Mouse (Mus musculus): ENCODE data around the gene Agbl4. TPM values are rescaled to one million over a fixed set of nuclear protein-coding genes. Genes with fewer than 3 reads are reported as not detected.

Gene Agbl4
- polyA plus RNA-seq, 1 experiment = not detected

DNA sequence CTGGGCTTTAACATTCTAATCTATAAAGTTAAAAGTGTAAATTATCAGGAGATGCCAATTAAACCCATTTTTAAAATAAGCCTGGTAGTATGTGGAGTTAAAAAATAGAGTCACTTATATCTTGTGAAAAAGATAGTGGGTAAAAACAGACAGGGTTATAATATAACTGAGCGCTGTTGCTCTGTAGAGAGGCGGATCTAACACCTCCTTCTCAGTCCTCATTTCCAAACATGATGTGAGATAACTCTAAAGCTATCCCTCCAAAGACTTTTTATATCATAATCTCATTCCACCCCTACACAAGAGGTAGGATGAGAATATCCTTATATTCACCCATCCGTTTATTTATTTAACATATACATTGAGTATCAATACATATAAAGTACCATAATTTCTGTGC, 669.9 kb downstream of the Agbl4 start:
- no peak for TF ChIP-seq GATA1 (IDR thresholded peaks at IDR 0.05; ENCODE audit: low read length)
- no peak for TF ChIP-seq TAL1 (IDR thresholded peaks at IDR 0.05; ENCODE audit: low read length)
- Histone ChIP-seq H3K27me3 (ENCODE audit: control insufficient read depth) (no peaks in the 10 kb centered on the region), H3K9me3 (ENCODE audit: control insufficient read depth, low read length) (no peaks in the 10 kb centered on the region), H3K36me3 (ENCODE audit: control insufficient read depth) (no peaks in the 10 kb centered on the region), H3K4me1 (ENCODE audit: control insufficient read depth) (no peaks in the 10 kb centered on the region), H3K4me3 (replicated peaks) (no peak overlapping the region)

DNA sequence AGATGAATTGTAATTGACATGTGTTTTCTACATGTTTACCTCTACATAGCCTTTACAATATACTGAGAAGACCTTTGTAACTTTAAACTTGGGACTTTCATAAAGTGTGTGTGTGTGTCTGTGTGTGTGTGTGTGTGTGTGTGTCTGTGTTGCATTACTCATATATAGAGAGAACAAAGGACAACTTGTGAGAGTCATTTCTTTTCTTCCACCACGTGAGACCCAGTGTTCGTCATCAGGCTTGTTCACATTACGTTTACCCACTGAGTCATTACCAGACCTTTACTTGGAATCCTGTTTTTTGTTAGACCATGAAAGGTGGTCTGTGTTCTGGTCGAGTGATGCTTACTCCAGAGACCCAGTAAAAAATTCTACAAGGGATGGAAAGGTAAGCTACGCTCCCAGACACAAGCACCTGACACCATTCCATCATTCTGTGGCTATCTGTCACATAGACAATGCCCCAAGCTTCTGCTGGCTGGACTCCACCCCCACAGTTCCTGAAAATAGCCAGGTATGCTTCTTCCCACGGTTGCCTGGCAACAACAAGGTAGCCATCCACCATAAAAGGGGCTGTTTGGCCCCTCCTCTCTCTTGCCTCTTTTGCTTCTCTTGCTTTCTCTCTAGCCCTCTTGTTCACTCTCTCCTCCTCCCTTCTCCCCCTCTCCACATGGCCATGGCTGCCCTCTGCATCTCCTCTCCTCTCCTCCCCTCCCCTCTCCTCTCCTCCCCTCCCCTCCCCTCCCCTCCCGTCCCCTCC, 676.5 kb downstream of the Agbl4 start:
- TF ChIP-seq GATA1 (IDR thresholded peaks at IDR 0.05; ENCODE audit: low read length) (no peak), TAL1 (IDR thresholded peaks at IDR 0.05; ENCODE audit: low read length) (no peak)
- H3K36me3 ChIP-seq (ENCODE audit: control insufficient read depth) = no peaks in the 10 kb centered on the region
- no peak overlapping the region for H3K4me3 ChIP-seq (replicated peaks)
- H3K9me3 ChIP-seq (ENCODE audit: control insufficient read depth, low read length) = peaks cover 5% of the 10 kb centered on the region; the same call in 1 of the 2 replicates
- no peaks in the 10 kb centered on the region for H3K4me1 ChIP-seq (ENCODE audit: control insufficient read depth)
- H3K27me3 ChIP-seq (ENCODE audit: control insufficient read depth) = no peaks in the 10 kb centered on the region

DNA sequence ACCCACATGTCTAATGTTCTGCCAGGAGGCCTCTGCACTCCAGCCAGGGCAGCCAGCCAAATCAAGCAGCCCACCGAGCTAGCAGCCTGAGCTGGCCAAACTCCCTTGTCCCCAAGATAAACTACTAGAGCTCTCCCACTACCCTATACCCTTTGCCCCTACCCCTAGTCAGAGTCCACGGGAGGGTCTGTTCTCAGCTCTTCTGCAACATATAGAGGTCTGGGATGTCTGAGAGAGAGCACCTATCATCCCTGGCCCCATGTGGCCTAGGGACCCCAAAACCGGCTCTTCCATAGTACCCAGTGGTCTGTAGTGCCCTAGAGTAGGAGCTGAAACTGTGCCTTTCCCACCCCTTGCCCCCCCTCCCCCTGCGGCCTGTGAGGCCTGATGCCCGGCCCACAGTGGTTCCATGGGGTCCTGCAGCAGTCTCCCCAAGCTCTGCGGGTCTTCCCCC, 677.3 kb downstream of the Agbl4 start:
- H3K4me1 ChIP-seq (ENCODE audit: control insufficient read depth) = no peaks in the 10 kb centered on the region
- H3K36me3 ChIP-seq (ENCODE audit: control insufficient read depth) = no peaks in the 10 kb centered on the region
- no peaks in the 10 kb centered on the region for H3K27me3 ChIP-seq (ENCODE audit: control insufficient read depth)
- H3K4me3 ChIP-seq (replicated peaks) = no peak overlapping the region
- no peak for TF ChIP-seq GATA1 (IDR thresholded peaks at IDR 0.05; ENCODE audit: low read length)
- TF ChIP-seq TAL1 (IDR thresholded peaks at IDR 0.05; ENCODE audit: low read length) = no peak
- peaks cover 5% of the 10 kb centered on the region; the same call in 1 of the 2 replicates for H3K9me3 ChIP-seq (ENCODE audit: control insufficient read depth, low read length)

DNA sequence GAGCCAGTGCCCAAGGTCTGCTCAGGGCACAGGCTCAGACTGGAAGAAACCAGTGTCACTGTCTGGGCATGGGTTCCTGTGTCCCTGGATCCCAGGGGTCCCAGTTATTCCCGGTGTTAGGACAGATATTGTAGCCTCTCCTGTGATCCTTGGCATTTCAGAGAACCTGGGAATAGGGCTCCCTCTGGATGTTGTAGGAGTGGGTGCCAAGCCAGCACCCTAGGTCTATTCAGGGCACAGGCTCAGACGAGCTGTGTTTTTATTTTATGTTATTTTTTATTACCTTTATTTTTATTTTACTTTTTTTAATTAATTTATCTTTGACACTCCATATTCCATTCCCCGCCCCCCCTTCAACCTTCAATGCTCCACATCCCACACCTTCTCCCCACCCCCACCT, 680.3 kb downstream of the Agbl4 start:
- no peaks in the 10 kb centered on the region for H3K36me3 ChIP-seq (ENCODE audit: control insufficient read depth)
- H3K4me1 ChIP-seq (ENCODE audit: control insufficient read depth) = no peaks in the 10 kb centered on the region
- H3K27me3 ChIP-seq (ENCODE audit: control insufficient read depth) = no peaks in the 10 kb centered on the region
- peaks cover 5% of the 10 kb centered on the region; the same call in 1 of the 2 replicates for H3K9me3 ChIP-seq (ENCODE audit: control insufficient read depth, low read length)
- TF ChIP-seq GATA1 (IDR thresholded peaks at IDR 0.05; ENCODE audit: low read length) (no peak), TAL1 (IDR thresholded peaks at IDR 0.05; ENCODE audit: low read length) (no peak)
- no peak overlapping the region for H3K4me3 ChIP-seq (replicated peaks)

DNA sequence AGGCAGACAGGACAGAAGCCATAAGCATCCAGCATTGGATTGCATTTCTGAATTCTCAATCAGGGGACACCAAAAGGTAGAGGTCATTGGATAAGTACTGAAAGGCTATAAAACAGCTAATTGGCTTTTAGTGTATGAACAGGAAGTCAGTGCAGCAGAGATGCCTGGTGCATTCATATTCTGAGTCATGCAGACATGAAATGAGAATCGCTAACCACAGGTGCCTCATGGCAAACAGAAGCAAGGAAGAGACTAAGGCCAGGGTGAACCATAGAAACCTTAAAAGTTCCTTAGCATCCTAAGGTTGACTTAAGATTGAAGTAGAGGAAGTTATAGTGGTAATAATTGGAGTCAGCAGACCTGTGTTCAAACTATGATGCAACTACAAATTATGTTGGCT, 687.9 kb downstream of the Agbl4 start:
- H3K4me3 ChIP-seq (replicated peaks) = no peak overlapping the region

DNA sequence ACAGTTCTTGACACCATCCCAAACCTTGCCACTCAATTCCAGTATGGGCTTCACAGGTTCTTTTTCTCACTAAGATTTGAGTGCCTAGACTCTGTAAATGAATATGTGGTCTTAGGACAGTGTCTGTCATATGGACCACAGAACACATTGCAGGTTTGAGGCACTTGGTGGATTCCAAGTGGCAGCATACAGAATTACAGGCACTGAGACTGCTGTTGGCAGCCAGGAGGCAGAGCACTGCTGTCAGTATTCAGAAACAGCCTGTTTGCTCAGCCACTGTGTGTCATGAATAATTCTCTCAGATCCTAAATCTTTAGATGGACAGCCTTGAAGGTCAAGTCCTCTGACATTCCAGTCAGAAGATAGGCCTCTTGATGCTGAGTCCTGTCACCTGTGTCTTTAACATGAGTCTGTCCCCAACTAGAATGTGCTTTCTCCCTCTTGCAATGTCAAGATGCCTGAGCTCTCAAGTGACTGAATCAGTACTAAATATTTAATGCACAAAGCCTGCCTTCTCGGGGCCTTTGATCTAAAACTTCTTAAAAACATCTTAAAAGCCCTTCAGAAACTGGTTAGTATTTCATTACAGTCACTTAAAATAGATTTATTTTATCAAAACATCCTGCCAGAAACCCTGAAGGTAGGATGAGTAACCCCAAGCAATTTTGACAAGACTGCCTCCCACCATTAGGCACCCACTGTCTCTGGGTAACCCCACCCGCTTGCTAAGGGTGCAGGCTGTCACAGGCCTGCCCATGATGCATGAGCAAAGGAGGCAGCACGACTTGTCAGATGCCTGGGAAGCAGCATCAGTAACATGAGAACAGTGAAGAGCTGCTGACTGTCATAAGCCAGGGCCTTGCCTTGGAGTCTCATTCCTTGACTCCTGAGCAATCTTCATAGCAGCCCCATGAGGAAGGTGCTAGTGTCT, 739.0 kb downstream of the Agbl4 start:
- H3K4me1 ChIP-seq (ENCODE audit: control insufficient read depth) = no peaks in the 10 kb centered on the region
- no peak for TF ChIP-seq TAL1 (IDR thresholded peaks at IDR 0.05; ENCODE audit: low read length)
- no peak for TF ChIP-seq GATA1 (IDR thresholded peaks at IDR 0.05; ENCODE audit: low read length)
- no peak overlapping the region for H3K4me3 ChIP-seq (replicated peaks)
- no peaks in the 10 kb centered on the region for H3K36me3 ChIP-seq (ENCODE audit: control insufficient read depth)
- H3K27me3 ChIP-seq (ENCODE audit: control insufficient read depth) = no peaks in the 10 kb centered on the region
- H3K9me3 ChIP-seq (ENCODE audit: control insufficient read depth, low read length) = peaks cover 2% of the 10 kb centered on the region; the same call in 1 of the 2 replicates

More for the DNA sequence above, 687.9 kb downstream of the Agbl4 start:
- H3K36me3 ChIP-seq (ENCODE audit: control insufficient read depth) = no peaks in the 10 kb centered on the region
- TF ChIP-seq TAL1 (IDR thresholded peaks at IDR 0.05; ENCODE audit: low read length) (no peak), GATA1 (IDR thresholded peaks at IDR 0.05; ENCODE audit: low read length) (no peak)
- no peaks in the 10 kb centered on the region for H3K9me3 ChIP-seq (ENCODE audit: control insufficient read depth, low read length)
- H3K27me3 ChIP-seq (ENCODE audit: control insufficient read depth) = no peaks in the 10 kb centered on the region
- no peaks in the 10 kb centered on the region for H3K4me1 ChIP-seq (ENCODE audit: control insufficient read depth)

DNA sequence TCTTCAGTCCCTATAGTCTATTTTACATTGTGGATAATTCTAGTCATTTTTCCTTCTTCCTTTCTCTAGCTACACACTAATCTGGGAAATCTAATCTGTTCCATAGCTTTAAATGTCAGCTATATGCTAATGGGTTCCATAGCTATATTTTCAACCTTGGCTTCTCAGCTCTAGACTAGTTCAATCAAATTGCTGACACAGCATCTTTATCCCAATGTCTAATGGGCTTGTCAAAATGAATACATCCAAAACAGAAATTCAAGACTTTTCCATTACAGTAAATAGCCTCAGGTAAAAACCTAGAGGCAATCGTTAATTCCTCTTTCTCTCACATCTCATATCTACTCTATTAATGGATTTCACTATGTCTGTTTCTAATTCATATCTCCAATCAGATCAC, 750.3 kb downstream of the Agbl4 start:
- no peak for TF ChIP-seq TAL1 (IDR thresholded peaks at IDR 0.05; ENCODE audit: low read length)
- TF ChIP-seq GATA1 (IDR thresholded peaks at IDR 0.05; ENCODE audit: low read length) = no peak
- no peak overlapping the region for H3K4me3 ChIP-seq (replicated peaks)
- H3K27me3 ChIP-seq (ENCODE audit: control insufficient read depth) = no peaks in the 10 kb centered on the region
- no peaks in the 10 kb centered on the region for H3K9me3 ChIP-seq (ENCODE audit: control insufficient read depth, low read length)
- H3K4me1 ChIP-seq (ENCODE audit: control insufficient read depth) = no peaks in the 10 kb centered on the region
- H3K36me3 ChIP-seq (ENCODE audit: control insufficient read depth) = no peaks in the 10 kb centered on the region

DNA sequence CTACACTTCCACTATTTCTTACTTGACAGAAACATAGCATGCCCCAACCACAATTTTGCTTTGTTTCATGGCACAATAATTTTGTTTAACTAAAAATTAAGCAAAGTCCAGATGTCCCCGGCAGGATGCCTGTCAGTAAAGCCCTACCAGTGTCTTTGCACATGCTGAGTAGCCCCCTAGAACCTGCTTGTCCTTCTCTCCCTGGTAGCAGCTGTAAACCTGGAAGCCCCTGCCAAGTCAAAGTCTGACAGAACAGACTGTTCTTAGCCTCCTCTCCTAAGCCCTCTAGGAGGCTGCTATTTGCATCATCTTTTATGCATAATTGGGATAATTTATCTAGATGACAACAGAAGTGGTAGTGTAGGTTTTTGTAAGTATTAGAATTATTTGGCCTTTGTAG, 758.4 kb downstream of the Agbl4 start:
- TF ChIP-seq GATA1 (IDR thresholded peaks at IDR 0.05; ENCODE audit: low read length) = no peak
- TF ChIP-seq TAL1 (IDR thresholded peaks at IDR 0.05; ENCODE audit: low read length) = no peak
- Histone ChIP-seq H3K4me1 (ENCODE audit: control insufficient read depth) (no peaks in the 10 kb centered on the region), H3K9me3 (ENCODE audit: control insufficient read depth, low read length) (no peaks in the 10 kb centered on the region), H3K4me3 (replicated peaks) (no peak overlapping the region), H3K36me3 (ENCODE audit: control insufficient read depth) (no peaks in the 10 kb centered on the region), H3K27me3 (ENCODE audit: control insufficient read depth) (no peaks in the 10 kb centered on the region)

DNA sequence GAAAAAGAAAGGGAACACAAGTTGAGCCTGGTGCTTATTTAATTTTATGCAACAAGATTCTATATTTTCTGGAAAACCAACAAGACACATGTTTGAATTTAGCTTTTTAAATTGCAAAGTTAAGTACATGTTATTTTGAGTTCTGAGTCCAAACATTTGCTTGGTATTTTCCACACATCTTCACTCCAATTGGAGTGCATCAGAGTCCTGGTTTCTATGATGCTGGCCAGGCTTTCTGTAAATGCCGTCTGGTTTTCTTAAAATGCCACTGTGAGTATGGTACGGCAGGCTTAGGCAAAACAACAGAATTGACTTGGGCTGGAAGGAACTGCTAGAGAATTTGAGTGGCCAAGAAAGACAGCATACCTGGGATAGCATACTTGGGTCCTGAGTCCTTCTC, 784.0 kb downstream of the Agbl4 start:
- TF ChIP-seq GATA1 (IDR thresholded peaks at IDR 0.05; ENCODE audit: low read length) (no peak), TAL1 (IDR thresholded peaks at IDR 0.05; ENCODE audit: low read length) (no peak)
- no peaks in the 10 kb centered on the region for H3K36me3 ChIP-seq (ENCODE audit: control insufficient read depth)

More for the DNA sequence above, 784.0 kb downstream of the Agbl4 start:
- H3K4me3 ChIP-seq (replicated peaks) = no peak overlapping the region
- H3K27me3 ChIP-seq (ENCODE audit: control insufficient read depth) = no peaks in the 10 kb centered on the region
- peaks cover 2% of the 10 kb centered on the region; the same call in 1 of the 2 replicates for H3K9me3 ChIP-seq (ENCODE audit: control insufficient read depth, low read length)
- H3K4me1 ChIP-seq (ENCODE audit: control insufficient read depth) = no peaks in the 10 kb centered on the region

Measured in erythroblast, embryonic 14.5 days (primary cell).